Mouse (Mus musculus) spleen, adult 2 months (tissue): ENCODE data around the gene Trim47. TPM values are rescaled to one million over a fixed set of nuclear protein-coding genes. Genes with fewer than 3 reads are reported as not detected.

ENCODE experiments used
- DNase-seq, 2 experiments: peaks; one replicate each; pipeline versions ENCODE4 v3.0.0 to v3.0.0-alpha.2; 2012 to 2021; ENCODE audit warnings: low spot score in 2 of 2, low read depth in 1 of 2
- H3K27ac ChIP-seq: fragments of 200-500 bp; 2 replicates; pipeline ENCODE4 v1.5.1; 2012; ENCODE audit warnings: low read length, inconsistent platforms; ENCODE audit not compliant: insufficient read depth
- H3K27me3 ChIP-seq: fragments of 200-500 bp; 2 replicates; pipeline ENCODE4 v1.6.1; 2012; ENCODE audit warnings: mild to moderate bottlenecking, moderate library complexity, low read length, inconsistent platforms; ENCODE audit not compliant: control insufficient read depth, insufficient read depth
- H3K36me3 ChIP-seq: fragments of 200-500 bp; 2 replicates; pipeline ENCODE4 v1.6.1; 2012; ENCODE audit warnings: mild to moderate bottlenecking, low read length, inconsistent platforms; ENCODE audit not compliant: control insufficient read depth, insufficient read depth
- H3K4me1 ChIP-seq: fragments of 200-500 bp; 2 replicates; pipeline ENCODE4 v1.6.1; 2011; ENCODE audit warnings: inconsistent platforms; ENCODE audit not compliant: control insufficient read depth, insufficient read depth, insufficient read length
- H3K4me3 ChIP-seq: fragments of 200-500 bp; 2 replicates; pipeline ENCODE4 v1.5.1; 2011; ENCODE audit warnings: mild to moderate bottlenecking, inconsistent platforms; ENCODE audit not compliant: insufficient read depth, insufficient read length; ENCODE audit errors: extremely low read depth
- CTCF ChIP-seq: fragments of 200-500 bp; IDR thresholded peaks from 2 replicates; pipeline ENCODE4 v1.5.1; 2011; ENCODE audit warnings: mild to moderate bottlenecking, inconsistent platforms; ENCODE audit not compliant: insufficient read depth, insufficient read length, insufficient replicate concordance; ENCODE audit errors: extremely low read depth
- POLR2A ChIP-seq: fragments of 200-500 bp; IDR thresholded peaks from 2 replicates; pipeline ENCODE4 v1.6.1; 2011; ENCODE audit warnings: low read depth, low read length, inconsistent platforms
- WGBS: fragments of 180-500 bp; shearing (Covaris S2); methylation state at CpG from one replicate; pipeline ENCODE4 v1.1.7; 2018; 5-methylcytosine and 5-hydroxymethylcytosine counted together
- polyA plus RNA-seq: library from polyadenylated mRNA; depleted of rRNA; stranded (reverse); fragments of >200 nt; gene quantifications from 2 replicates; pipeline ENCODE4 v1.2.3, GENCODE M21; 2012

Trim47 gene
- polyA plus RNA-seq, 1 experiment = 19.4 TPM

DNA sequence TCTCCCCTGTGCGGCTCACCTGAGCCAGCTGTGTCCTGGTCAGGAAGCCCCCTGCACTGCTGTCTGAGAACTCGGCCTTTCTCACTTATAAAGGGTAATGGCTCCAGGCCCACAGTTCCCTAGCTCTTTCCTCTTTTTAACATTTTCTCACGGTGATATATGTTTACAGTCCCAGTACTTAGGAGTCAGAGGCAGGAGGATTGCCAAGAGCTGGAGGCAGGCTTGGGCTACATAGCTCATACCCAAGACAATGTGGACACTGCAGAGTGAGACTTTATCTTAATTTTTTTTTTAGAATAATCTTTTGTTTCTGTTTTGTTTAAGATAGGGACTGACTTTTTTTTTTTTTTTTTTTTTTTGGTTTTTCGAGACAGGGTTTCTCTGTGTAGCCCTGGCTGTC is 24.5 kb downstream of the Trim47 start:
- Histone ChIP-seq H3K27ac (peak overlapping the region; percentile 65), H3K4me1 (peaks cover 4% of the 10 kb centered on the region; the same call in 1 of the 2 replicates), H3K36me3 (no peaks in the 10 kb centered on the region), H3K4me3 (no peak overlapping the region), H3K27me3 (no peaks in the 10 kb centered on the region)
- no peak for DNase-seq
- no peak for TF ChIP-seq CTCF
- TF ChIP-seq POLR2A = no peak
- WGBS = 50% methylated on average over 3 of the region's 4 CpGs

GRCm38 (mm10) chr11:116101931-116102381 is 25.1 kb downstream of the Trim47 start:
- H3K4me3 ChIP-seq = no peak overlapping the region
- no peak for TF ChIP-seq POLR2A
- TF ChIP-seq CTCF = no peak
- WGBS = 49% methylated on average over 11 of the region's 11 CpGs
- H3K27me3 ChIP-seq = no peaks in the 10 kb centered on the region
- H3K36me3 ChIP-seq = no peaks in the 10 kb centered on the region
- no peak for DNase-seq
- peaks cover 4% of the 10 kb centered on the region; the same call in 1 of the 2 replicates for H3K4me1 ChIP-seq
- H3K27ac ChIP-seq = peak overlapping the region; percentile 65

GRCm38 (mm10) chr11:116100839-116101238 is 26.2 kb downstream of the Trim47 start:
- WGBS = 95% methylated on average over 7 of the region's 7 CpGs
- Histone ChIP-seq H3K4me3 (no peak overlapping the region), H3K36me3 (no peaks in the 10 kb centered on the region), H3K27ac (no peak overlapping the region), H3K27me3 (no peaks in the 10 kb centered on the region), H3K4me1 (peaks cover 4% of the 10 kb centered on the region; the same call in 1 of the 2 replicates)
- no peak for TF ChIP-seq CTCF
- TF ChIP-seq POLR2A = no peak
- no peak for DNase-seq

- H3K36me3 ChIP-seq = no peaks in the 10 kb centered on the region
- 68% methylated on average over 6 of the region's 6 CpGs for WGBS
- 0 out of 2 replicates have a peak overlapping the region, but pooled peaks have one; percentile 2 for H3K27ac ChIP-seq
- no peak overlapping the region for H3K4me3 ChIP-seq
- TF ChIP-seq CTCF (no peak), POLR2A (no peak)
- H3K27me3 ChIP-seq = no peaks in the 10 kb centered on the region
- H3K4me1 ChIP-seq = peaks cover 4% of the 10 kb centered on the region; the same call in 1 of the 2 replicates
- no peak for DNase-seq
These were observed 26.6 kb downstream of the Trim47 start for GRCm38 (mm10) chr11:116100385-116100784.

DNA sequence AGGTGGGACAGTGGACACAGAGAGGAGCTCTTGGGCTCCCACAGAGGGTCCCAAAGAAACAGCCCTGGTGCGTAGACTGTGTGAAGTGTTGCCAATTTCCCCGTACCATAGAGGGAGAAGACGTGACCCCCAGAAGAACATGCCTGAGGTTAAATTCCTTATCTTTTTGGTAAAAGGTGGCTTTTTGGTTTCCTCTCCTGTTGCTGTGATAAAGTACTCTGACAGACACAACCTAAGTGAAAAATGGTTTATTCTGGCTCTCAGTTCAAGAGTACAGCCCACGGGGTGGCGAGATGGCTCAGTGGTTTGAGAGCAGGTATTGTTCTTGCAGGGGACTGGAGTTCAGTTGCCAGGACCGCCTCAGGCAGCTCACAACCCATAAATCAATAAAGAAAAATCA is 27.5 kb downstream of the Trim47 start:
- WGBS = 80% methylated on average over 6 of the region's 6 CpGs
- DNase-seq = no peak
- H3K4me1 ChIP-seq = peaks cover 4% of the 10 kb centered on the region; the same call in 1 of the 2 replicates
- H3K27ac ChIP-seq = no peak overlapping the region
- H3K4me3 ChIP-seq = no peak overlapping the region
- TF ChIP-seq POLR2A (no peak), CTCF (no peak)
- no peaks in the 10 kb centered on the region for H3K27me3 ChIP-seq
- no peaks in the 10 kb centered on the region for H3K36me3 ChIP-seq

GRCm38 (mm10) chr11:116098711-116099460 is 28.1 kb downstream of the Trim47 start:
- 87% methylated on average over 14 of the region's 14 CpGs for WGBS
- H3K4me1 ChIP-seq = peaks cover 4% of the 10 kb centered on the region; the same call in 1 of the 2 replicates
- TF ChIP-seq CTCF = no peak
- TF ChIP-seq POLR2A = no peak

More at GRCm38 (mm10) chr11:116098711-116099460, 28.1 kb downstream of the Trim47 start:
- H3K4me3 ChIP-seq = no peak overlapping the region
- H3K27me3 ChIP-seq = no peaks in the 10 kb centered on the region
- H3K36me3 ChIP-seq = no peaks in the 10 kb centered on the region
- no peak for DNase-seq
- H3K27ac ChIP-seq = no peak overlapping the region
